Mouse (Mus musculus) kidney, adult 18-20 months (tissue): Measurements from ENCODE around the gene Ppp6r3.

ENCODE experiments used
- DNase-seq: peaks from one replicate; pipeline ENCODE4 v3.0.0; 2021

The Ppp6r3 gene

GRCm38 (mm10) chr19:3575632-3576384, at the start of gene Ppp6r3:
Ppp6r3 (minus strand) TSS chr19:3575749.
- DNase-seq = peak; percentile 99

GRCm38 (mm10) chr19:3625111-3625510, 49.6 kb upstream of the Ppp6r3 start:
- no peak for DNase-seq

GRCm38 (mm10) chr19:3623824-3624223, 48.3 kb upstream of the Ppp6r3 start:
- DNase-seq = peak; percentile 82

GRCm38 (mm10) chr19:3623294-3623693, 47.7 kb upstream of the Ppp6r3 start:
- DNase-seq = no peak

- no peak for DNase-seq
These were observed 45.3 kb upstream of the Ppp6r3 start for GRCm38 (mm10) chr19:3620871-3621270.

GRCm38 (mm10) chr19:3619359-3619758, 43.8 kb upstream of the Ppp6r3 start:
- DNase-seq = no peak

GRCm38 (mm10) chr19:3613991-3614390, 38.4 kb upstream of the Ppp6r3 start:
- no peak for DNase-seq

GRCm38 (mm10) chr19:3612534-3613273, 37.2 kb upstream of the Ppp6r3 start:
- DNase-seq = no peak

- no peak for DNase-seq
These were observed 36.2 kb upstream of the Ppp6r3 start for GRCm38 (mm10) chr19:3611730-3612129.

- peak; percentile 36 for DNase-seq
These were observed 35.3 kb upstream of the Ppp6r3 start for GRCm38 (mm10) chr19:3610886-3611285.

GRCm38 (mm10) chr19:3609826-3610225, 34.3 kb upstream of the Ppp6r3 start:
- no peak for DNase-seq

- DNase-seq = no peak
These were observed 18.8 kb upstream of the Ppp6r3 start for GRCm38 (mm10) chr19:3594316-3594715.

- DNase-seq = no peak
These were observed 18.0 kb upstream of the Ppp6r3 start for GRCm38 (mm10) chr19:3593379-3594055.

GRCm38 (mm10) chr19:3589968-3590367, 14.4 kb upstream of the Ppp6r3 start:
- DNase-seq = no peak

- DNase-seq = no peak
These were observed 14.0 kb upstream of the Ppp6r3 start for GRCm38 (mm10) chr19:3589547-3589946.

- DNase-seq = peak; percentile 50
These were observed 12.2 kb upstream of the Ppp6r3 start for GRCm38 (mm10) chr19:3587729-3588128.

GRCm38 (mm10) chr19:3586540-3586939, 11.0 kb upstream of the Ppp6r3 start:
- DNase-seq = peak; percentile 67

GRCm38 (mm10) chr19:3586026-3586425, 10.5 kb upstream of the Ppp6r3 start:
- no peak for DNase-seq

GRCm38 (mm10) chr19:3581326-3581725, 5.8 kb upstream of the Ppp6r3 start:
- DNase-seq = peak; percentile 74

GRCm38 (mm10) chr19:3577911-3578290, 2.4 kb upstream of the Ppp6r3 start:
- no peak for DNase-seq

- DNase-seq = no peak
These were observed 1.8 kb upstream of the Ppp6r3 start for GRCm38 (mm10) chr19:3577265-3577910.

- no peak for DNase-seq
These were observed 1.1 kb upstream of the Ppp6r3 start for GRCm38 (mm10) chr19:3576451-3577264.
